Mouse (Mus musculus): Measurements from ENCODE around the gene Tmbim4. TPM values are rescaled to one million over a fixed set of nuclear protein-coding genes. Genes with fewer than 3 reads are reported as not detected.
"Not testable (repeated sequence)": the region's sequence is repeated elsewhere in the genome, so short reads cannot be mapped to it uniquely, and the experiment has no call there.

The Tmbim4 gene
- polyA plus RNA-seq, 1 experiment from 2014 or later = 81.7 TPM

- WGBS = 76% methylated on average over 16 of the region's 16 CpGs
- Histone ChIP-seq H3K27me3 (replicated peaks) (peaks cover 11% of the 10 kb centered on the region; the same call in 1 of the 2 replicates), H3K4me1 (peaks cover 7% of the 10 kb centered on the region; the same call in 1 of the 2 replicates), H3K4me3 (no peak overlapping the region), H3K4me2 (replicated peaks) (no peak overlapping the region), H3K9ac (no peak overlapping the region), H3K27ac (no peak overlapping the region), H3K9me3 (no peaks in the 10 kb centered on the region), H3K36me3 (no peaks in the 10 kb centered on the region)
- ATAC-seq (ENCODE audit: low FRiP score, low read depth) = no peak
Measured at GRCm38 (mm10) chr10:120202467-120203250, 1.3 kb downstream of the Tmbim4 start.

GRCm38 (mm10) chr10:120204591-120205210 lies 3.3 kb downstream of the Tmbim4 start:
- H3K9me3 ChIP-seq = no peaks in the 10 kb centered on the region
- WGBS = 86% methylated on average over 13 of the region's 13 CpGs
- H3K4me2 ChIP-seq (replicated peaks) = no peak overlapping the region
- peaks cover 10% of the 10 kb centered on the region; the same call in 1 of the 2 replicates for H3K27me3 ChIP-seq (replicated peaks)
- no peak overlapping the region for H3K27ac ChIP-seq
- peaks cover 7% of the 10 kb centered on the region; the same call in 1 of the 2 replicates for H3K4me1 ChIP-seq
- ATAC-seq (ENCODE audit: low FRiP score, low read depth) = no peak
- H3K4me3 ChIP-seq = no peak overlapping the region
- no peak overlapping the region for H3K9ac ChIP-seq
- H3K36me3 ChIP-seq = no peaks in the 10 kb centered on the region

DNA sequence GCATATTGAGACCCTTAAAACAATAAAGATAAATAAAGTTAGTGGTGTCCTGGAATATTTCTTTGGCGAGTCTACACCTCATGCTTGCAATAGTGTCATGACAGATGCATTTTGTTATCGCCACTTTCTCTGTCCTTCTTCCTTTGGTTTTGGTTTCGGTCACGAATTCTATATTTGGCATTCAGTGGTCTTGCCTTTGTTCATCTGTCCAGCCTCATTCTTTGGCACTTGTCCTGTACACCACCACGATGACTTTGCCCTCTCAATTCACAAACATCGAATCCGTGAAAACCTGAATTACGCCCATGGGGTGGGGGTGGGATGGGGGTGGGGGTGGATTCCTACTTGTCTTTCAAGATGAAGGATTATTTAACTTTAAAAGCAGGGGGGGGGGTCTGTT lies 6.6 kb downstream of the Tmbim4 start:
- Histone ChIP-seq H3K4me1 (0 out of 2 replicates have a peak, but pooled peaks cover 3% of the 10 kb centered on the region), H3K4me2 (replicated peaks) (no peak overlapping the region), H3K4me3 (no peak overlapping the region), H3K27me3 (replicated peaks) (no peaks in the 10 kb centered on the region), H3K27ac (no peak overlapping the region), H3K9ac (no peak overlapping the region), H3K9me3 (peaks cover 10% of the 10 kb centered on the region; the same call in 1 of the 2 replicates), H3K36me3 (peaks cover 3% of the 10 kb centered on the region; the same call in 1 of the 2 replicates)
- ATAC-seq (ENCODE audit: low FRiP score, low read depth) = no peak
- WGBS = 88% methylated on average over 8 of the region's 8 CpGs

DNA sequence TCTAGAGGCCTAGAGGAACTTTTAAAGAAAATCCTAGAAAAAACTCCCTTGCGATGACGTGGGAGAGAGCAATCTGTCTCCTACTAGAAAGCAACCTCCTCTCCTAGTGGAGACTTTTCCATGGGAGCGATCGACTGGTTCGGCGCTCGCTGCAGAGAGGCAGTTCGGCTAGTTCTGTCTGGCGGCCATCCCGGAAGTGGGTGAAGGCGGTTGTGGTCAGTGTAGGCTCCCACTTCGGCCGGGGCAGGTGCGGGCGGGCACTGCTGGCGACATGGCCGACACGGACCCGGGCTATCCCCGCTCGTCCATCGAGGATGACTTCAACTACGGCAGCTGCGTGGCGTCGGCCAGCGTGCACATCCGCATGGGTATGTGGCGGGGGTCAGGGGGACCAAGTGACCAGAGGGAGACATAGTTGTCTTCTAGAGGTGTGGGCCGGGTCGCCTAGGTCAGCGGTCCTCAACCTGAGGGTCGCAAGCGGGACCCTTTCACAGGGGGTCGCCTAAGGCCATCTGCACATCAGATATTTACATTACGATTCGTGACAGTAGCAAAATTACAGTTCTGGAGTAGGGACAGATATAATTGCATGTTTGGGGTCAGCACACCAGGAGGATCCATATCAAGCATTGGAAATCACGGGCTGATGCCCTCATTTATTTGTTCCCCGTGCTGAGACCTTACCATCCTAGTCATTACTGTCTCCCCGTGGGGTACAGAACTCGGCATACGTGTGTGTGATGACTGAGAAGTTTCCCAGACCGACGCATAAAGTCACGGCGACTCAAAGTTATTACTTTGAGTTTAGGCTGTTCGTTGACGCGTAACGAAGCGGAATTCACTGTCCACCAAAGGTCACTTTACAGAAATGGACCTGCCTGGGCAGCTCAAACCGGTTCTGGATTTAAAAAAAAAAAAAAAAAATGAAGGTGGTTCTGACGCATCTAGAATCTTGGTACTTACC lies 7.5 kb downstream of the Tmbim4 start:
- no peaks in the 10 kb centered on the region for H3K27me3 ChIP-seq (replicated peaks)
- peak; percentile 92 for ATAC-seq (ENCODE audit: low FRiP score, low read depth)
- 0 out of 2 replicates have a peak, but pooled peaks cover 3% of the 10 kb centered on the region for H3K4me1 ChIP-seq
- WGBS = 6% methylated on average over 53 of the region's 53 CpGs
- H3K9ac ChIP-seq = peak overlapping the region; percentile 81
- no peak overlapping the region for H3K27ac ChIP-seq
- H3K9me3 ChIP-seq = peaks cover 10% of the 10 kb centered on the region; the same call in 1 of the 2 replicates
- H3K4me2 ChIP-seq (replicated peaks) = peak overlapping the region; percentile 82
- peaks cover 3% of the 10 kb centered on the region; the same call in 1 of the 2 replicates for H3K36me3 ChIP-seq
- H3K4me3 ChIP-seq = peak overlapping the region; percentile 82

DNA sequence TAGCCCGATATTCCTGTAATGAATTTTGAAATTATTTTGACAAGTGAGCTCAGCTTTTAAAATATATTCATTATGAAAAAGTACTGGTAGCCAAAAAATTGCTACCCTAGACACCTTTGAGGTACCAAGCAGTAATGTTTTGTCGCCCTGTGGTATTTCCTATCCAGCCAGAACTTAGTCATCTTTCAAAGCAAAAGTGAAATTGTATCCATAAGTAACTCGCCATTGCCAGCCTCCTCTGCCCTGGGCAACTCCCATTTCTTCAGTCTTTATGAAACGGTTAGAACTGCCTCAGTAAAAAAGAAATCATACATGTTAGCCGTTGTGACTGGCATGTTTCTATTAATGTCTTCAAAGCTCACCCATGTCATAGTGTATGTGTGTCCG lies 8.1 kb downstream of the Tmbim4 start:
- no peak for ATAC-seq (ENCODE audit: low FRiP score, low read depth)
- 0 out of 2 replicates have a peak, but pooled peaks cover 3% of the 10 kb centered on the region for H3K4me1 ChIP-seq
- H3K27me3 ChIP-seq (replicated peaks) = no peaks in the 10 kb centered on the region
- peak overlapping the region; percentile 82 for H3K4me2 ChIP-seq (replicated peaks)
- H3K4me3 ChIP-seq = no peak overlapping the region
- no peak overlapping the region for H3K9ac ChIP-seq
- peaks cover 10% of the 10 kb centered on the region; the same call in 1 of the 2 replicates for H3K9me3 ChIP-seq
- H3K27ac ChIP-seq = no peak overlapping the region
- 81% methylated on average over 6 of the region's 6 CpGs for WGBS
- H3K36me3 ChIP-seq = peaks cover 3% of the 10 kb centered on the region; the same call in 1 of the 2 replicates

DNA sequence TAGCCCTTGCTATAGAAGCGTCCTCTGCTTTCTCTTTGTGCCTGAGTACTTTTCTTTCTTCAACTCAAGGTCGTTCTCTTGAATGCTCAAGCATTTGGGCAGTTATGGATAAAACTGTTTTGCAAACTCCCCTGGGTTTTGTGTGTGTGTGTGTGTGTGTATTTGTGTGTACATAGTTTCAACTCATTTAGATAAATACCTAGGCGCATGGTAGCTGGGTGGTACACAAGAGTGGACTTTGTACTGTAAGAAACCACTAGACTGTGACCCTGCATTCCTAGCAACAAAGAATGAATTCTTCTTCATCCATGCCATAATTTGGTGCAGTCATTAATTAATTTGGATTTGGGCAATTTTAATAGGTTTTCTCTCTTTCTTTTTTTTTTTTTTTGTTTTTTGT lies 8.7 kb downstream of the Tmbim4 start:
- Histone ChIP-seq H3K27ac (no peak overlapping the region), H3K27me3 (replicated peaks) (no peaks in the 10 kb centered on the region), H3K4me3 (no peak overlapping the region), H3K9me3 (peaks cover 10% of the 10 kb centered on the region; the same call in 1 of the 2 replicates), H3K36me3 (peaks cover 3% of the 10 kb centered on the region; the same call in 1 of the 2 replicates), H3K4me2 (replicated peaks) (peak overlapping the region; percentile 82), H3K4me1 (0 out of 2 replicates have a peak, but pooled peaks cover 3% of the 10 kb centered on the region), H3K9ac (no peak overlapping the region)
- ATAC-seq (ENCODE audit: low FRiP score, low read depth) = no peak
- WGBS = 95% methylated on average over 3 of the region's 3 CpGs

GRCm38 (mm10) chr10:120217099-120217498 lies 15.7 kb downstream of the Tmbim4 start:
- 79% methylated on average over 1 of the region's 1 CpGs for WGBS
- not testable (repeated sequence) for ATAC-seq (ENCODE audit: low FRiP score, low read depth); H3K27ac ChIP-seq

DNA sequence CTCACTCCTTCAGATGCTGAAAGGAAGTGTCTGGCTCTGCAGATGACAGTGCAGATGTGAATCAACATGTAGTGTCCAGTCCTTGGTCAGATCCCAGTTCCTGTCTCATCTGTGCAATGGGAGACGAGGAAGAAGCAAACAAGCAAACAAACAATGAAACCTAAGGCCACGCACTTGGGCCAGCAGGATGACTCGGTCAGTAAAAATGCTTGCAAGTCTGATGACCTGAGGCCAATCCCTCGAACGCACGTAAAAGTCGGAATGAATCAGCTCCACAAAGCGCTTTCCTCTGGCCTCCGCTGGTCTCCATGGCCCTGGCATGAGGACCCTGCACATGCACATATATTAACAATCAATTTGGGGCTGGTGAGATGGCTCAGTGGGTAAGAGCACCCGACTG lies 17.6 kb downstream of the Tmbim4 start:
- Histone ChIP-seq H3K4me1 (no peaks in the 10 kb centered on the region), H3K27ac (no peak overlapping the region), H3K4me2 (replicated peaks) (no peak overlapping the region), H3K9ac (no peak overlapping the region), H3K27me3 (replicated peaks) (no peaks in the 10 kb centered on the region), H3K36me3 (peaks cover 18% of the 10 kb centered on the region), H3K9me3 (no peaks in the 10 kb centered on the region), H3K4me3 (no peak overlapping the region)
- 94% methylated on average over 10 of the region's 10 CpGs for WGBS
- ATAC-seq (ENCODE audit: low FRiP score, low read depth) = no peak

More at GRCm38 (mm10) chr10:120217099-120217498, 15.7 kb downstream of the Tmbim4 start:
- not testable (repeated sequence) for H3K9ac ChIP-seq; H3K4me2 ChIP-seq (replicated peaks); H3K27me3 ChIP-seq (replicated peaks); H3K4me1 ChIP-seq; H3K4me3 ChIP-seq; H3K9me3 ChIP-seq
- peaks cover 18% of the 10 kb centered on the region for H3K36me3 ChIP-seq

GRCm38 (mm10) chr10:120219578-120220359 lies 18.4 kb downstream of the Tmbim4 start:
- H3K27ac ChIP-seq = no peak overlapping the region
- no peaks in the 10 kb centered on the region for H3K27me3 ChIP-seq (replicated peaks)
- no peak for ATAC-seq (ENCODE audit: low FRiP score, low read depth)
- no peaks in the 10 kb centered on the region for H3K4me1 ChIP-seq
- no peak overlapping the region for H3K9ac ChIP-seq
- no peak overlapping the region for H3K4me3 ChIP-seq
- H3K4me2 ChIP-seq (replicated peaks) = no peak overlapping the region
- H3K36me3 ChIP-seq = peaks cover 22% of the 10 kb centered on the region
- no peaks in the 10 kb centered on the region for H3K9me3 ChIP-seq
- 89% methylated on average over 14 of the region's 14 CpGs for WGBS

DNA sequence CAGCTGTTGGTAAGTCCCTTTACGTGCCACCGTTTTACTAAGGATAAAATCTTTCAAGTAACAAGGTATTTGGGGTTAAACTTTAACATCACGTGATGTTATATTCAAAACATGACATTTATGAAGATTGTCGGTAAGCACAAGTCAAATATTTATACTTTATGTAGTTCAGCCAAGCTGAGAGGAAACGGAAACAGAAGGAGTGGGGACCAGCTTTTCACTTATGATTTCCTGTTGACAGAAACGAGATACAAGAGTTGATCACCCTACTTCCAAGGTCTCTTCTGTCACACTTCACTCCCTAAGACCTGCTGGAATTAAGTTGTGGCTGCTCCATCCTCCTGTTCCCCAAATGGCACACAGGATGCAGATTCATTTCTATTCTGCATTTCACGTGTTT lies 19.4 kb downstream of the Tmbim4 start:
- Histone ChIP-seq H3K4me3 (no peak overlapping the region), H3K4me1 (no peaks in the 10 kb centered on the region), H3K9me3 (no peaks in the 10 kb centered on the region), H3K4me2 (replicated peaks) (no peak overlapping the region), H3K36me3 (peaks cover 22% of the 10 kb centered on the region), H3K9ac (no peak overlapping the region), H3K27ac (no peak overlapping the region), H3K27me3 (replicated peaks) (no peaks in the 10 kb centered on the region)
- 89% methylated on average over 7 of the region's 7 CpGs for WGBS
- no peak for ATAC-seq (ENCODE audit: low FRiP score, low read depth)

All from neural tube, embryonic 12.5 days (tissue).